Mouse (Mus musculus): ENCODE results near the gene Lmntd1.

GRCm38 (mm10) chr6:145544838-145545237 lies 69.3 kb downstream of the Lmntd1 start:
- TF ChIP-seq POLR2A (IDR thresholded peaks at IDR 0.05; ENCODE audit: borderline replicate concordance, low read depth, low read length) (no peak), CTCF (IDR thresholded peaks at IDR 0.05; ENCODE audit: low read depth, low read length) (no peak)
